Comparison of ENCODE assay signal across 28 mouse cellular contexts in genomic region chr10:111833611-111834010, GRCm38 (mm10).
"Had no signal": no experiment of that assay in that cellular context is flagged by ENCODE, and none has a peak within 500 bp of the region (broad histone marks: within the 10 kb centered on the region; RNA-seq: fewer than 3 reads in every experiment).

No protein-coding gene starts in this region.

- DNase-seq: left cerebral cortex, postnatal 4 days; lung, adult 18-20 months; lung, adult 2 months; lung, postnatal 14 days; lung, postnatal 36 days; lung, postnatal 4 days; midbrain, embryonic 14.5 days had no signal

- H3K9ac ChIP-seq: limb, embryonic 12.5 days; limb, embryonic 13.5 days; limb, embryonic 15.5 days; liver, embryonic 12.5 days; liver, embryonic 13.5 days; liver, embryonic 14.5 days; liver, embryonic 15.5 days; liver, postnatal 0 days; lung, embryonic 14.5 days; lung, embryonic 15.5 days; midbrain, embryonic 12.5 days; midbrain, embryonic 13.5 days; midbrain, embryonic 15.5 days had no signal

- H3K27ac ChIP-seq: limb, embryonic 12.5 days; limb, embryonic 13.5 days; limb, embryonic 15.5 days; liver, embryonic 12.5 days; liver, embryonic 13.5 days; liver, embryonic 14.5 days; liver, embryonic 15.5 days; lung, embryonic 15.5 days; macrophage; midbrain, embryonic 10.5 days; midbrain, embryonic 12.5 days; midbrain, embryonic 13.5 days; midbrain, embryonic 15.5 days had no signal

- H3K4me2 ChIP-seq: limb, embryonic 12.5 days; limb, embryonic 13.5 days; limb, embryonic 15.5 days; liver, embryonic 11.5 days; lung, embryonic 14.5 days; lung, embryonic 15.5 days; midbrain, embryonic 11.5 days; midbrain, embryonic 12.5 days; midbrain, embryonic 13.5 days; midbrain, embryonic 15.5 days had no signal

- H3K36me3 ChIP-seq: limb, embryonic 12.5 days; limb, embryonic 13.5 days; limb, embryonic 15.5 days; liver, embryonic 12.5 days; liver, embryonic 13.5 days; liver, embryonic 15.5 days; lung, embryonic 15.5 days; midbrain, embryonic 10.5 days; midbrain, embryonic 12.5 days; midbrain, embryonic 13.5 days; midbrain, embryonic 15.5 days had no signal

- H3K27me3 ChIP-seq: limb, embryonic 12.5 days; limb, embryonic 13.5 days; limb, embryonic 15.5 days; liver, embryonic 12.5 days; liver, embryonic 13.5 days; liver, embryonic 15.5 days; lung, embryonic 15.5 days; megakaryocyte, embryonic 14.5 days; midbrain, embryonic 12.5 days; midbrain, embryonic 13.5 days had no signal

- H3K9me3 ChIP-seq: limb, embryonic 12.5 days; limb, embryonic 13.5 days; limb, embryonic 15.5 days; liver, embryonic 12.5 days; liver, embryonic 13.5 days; liver, embryonic 15.5 days; lung, embryonic 15.5 days; megakaryocyte, embryonic 14.5 days; midbrain, embryonic 10.5 days; midbrain, embryonic 12.5 days; midbrain, embryonic 13.5 days; midbrain, embryonic 15.5 days had no signal

- H3K4me3 ChIP-seq: limb, embryonic 12.5 days; limb, embryonic 13.5 days; limb, embryonic 15.5 days; liver, embryonic 12.5 days; liver, embryonic 13.5 days; liver, embryonic 15.5 days; lung, embryonic 15.5 days; midbrain, embryonic 10.5 days; midbrain, embryonic 12.5 days; midbrain, embryonic 13.5 days; midbrain, embryonic 15.5 days; myocyte had no signal

- ATAC-seq: lung, postnatal 0 days; midbrain, embryonic 13.5 days; midbrain, embryonic 15.5 days; midbrain, embryonic 16.5 days had no signal
